Mouse (Mus musculus) heart, embryonic 14.5 days (tissue): ENCODE data around the gene Pdlim4. TPM values are rescaled to one million over a fixed set of nuclear protein-coding genes. Genes with fewer than 3 reads are reported as not detected.

Source experiments
- ATAC-seq: fragments of 200-750 bp; cut with Nextera tagmentation; 2 replicates; pipeline ENCODE4 v1.8.0; 2017; ENCODE audit warnings: low read depth, moderate TSS enrichment; ENCODE audit not compliant: insufficient number of reproducible peaks, insufficient read depth, low FRiP score
- H3K27ac ChIP-seq, 2 experiments: fragments of 200-500 bp in 1 of 2; fragments of 300-500 bp in 1 of 2; sonication (generic) in 1 of 2; replicated peaks in 1 of 2; 2 replicates each; pipeline ENCODE4 v1.5.1; 2012 to 2014; ENCODE audit warnings: low read depth in 2 of 2, low read length in 2 of 2, control low read depth in 1 of 2, mild to moderate bottlenecking in 1 of 2, mixed read lengths in 1 of 2; ENCODE audit not compliant: control insufficient read depth in 1 of 2, insufficient read depth in 1 of 2
- H3K27me3 ChIP-seq: fragments of 300-500 bp; sonication (generic); 2 replicates; pipeline ENCODE4 v1.6.1; 2014; ENCODE audit warnings: mild to moderate bottlenecking, low read length, control low read depth; ENCODE audit not compliant: control insufficient read depth, insufficient read depth
- H3K36me3 ChIP-seq: fragments of 300-500 bp; sonication (generic); 2 replicates; pipeline ENCODE4 v1.6.1; 2014; ENCODE audit warnings: mild to moderate bottlenecking, control low read depth, low read length, mixed read lengths; ENCODE audit not compliant: control insufficient read depth, insufficient read depth
- H3K4me1 ChIP-seq, 2 experiments: fragments of 200-500 bp in 1 of 2; fragments of 300-500 bp in 1 of 2; sonication (generic) in 1 of 2; 2 replicates each; pipeline ENCODE4 v1.6.1; 2012 to 2014; ENCODE audit warnings: low read length in 2 of 2, control low read depth in 1 of 2, mixed read lengths in 1 of 2; ENCODE audit not compliant: control insufficient read depth in 2 of 2, insufficient read depth in 2 of 2
- H3K4me2 ChIP-seq: fragments of 300-500 bp; sonication (generic); 2 replicates; pipeline ENCODE4 v1.6.1; 2014; ENCODE audit warnings: mild to moderate bottlenecking, low read length
- H3K4me3 ChIP-seq, 2 experiments: fragments of 200-500 bp in 1 of 2; fragments of 300-500 bp in 1 of 2; sonication (generic) in 1 of 2; 2 replicates each; pipeline ENCODE4 v1.5.1; 2012 to 2014; ENCODE audit warnings: low read length in 2 of 2, mild to moderate bottlenecking in 2 of 2, control low read depth in 1 of 2, low read depth in 1 of 2, moderate library complexity in 1 of 2; ENCODE audit not compliant: control insufficient read depth in 1 of 2, insufficient read depth in 1 of 2
- H3K9ac ChIP-seq: fragments of 300-500 bp; sonication (generic); 2 replicates; pipeline ENCODE4 v1.6.1; 2014; ENCODE audit warnings: mild to moderate bottlenecking, low read length
- H3K9me3 ChIP-seq: fragments of 300-500 bp; sonication (generic); 2 replicates; pipeline ENCODE4 v1.6.1; 2016; ENCODE audit warnings: low read length, control low read depth; ENCODE audit not compliant: control insufficient read depth
- WGBS: fragments of 180-500 bp; shearing (Covaris S2); extraction: QIAGEN DNeasy Blood & Tissue Kit; methylation state at CpG from one replicate; pipeline ENCODE4 v1.1.7; 2014; 5-methylcytosine and 5-hydroxymethylcytosine counted together
- polyA plus RNA-seq: library from polyadenylated mRNA; unstranded; fragments of >200 nt; fragmentation: Nextera tagmentation; extraction: Ambion mirVana; gene quantifications from 2 replicates; pipeline ENCODE4 v1.2.1, GENCODE M21; 2014

The Pdlim4 gene
- polyA plus RNA-seq, 1 experiment from 2014 or later = 14.6 TPM

DNA sequence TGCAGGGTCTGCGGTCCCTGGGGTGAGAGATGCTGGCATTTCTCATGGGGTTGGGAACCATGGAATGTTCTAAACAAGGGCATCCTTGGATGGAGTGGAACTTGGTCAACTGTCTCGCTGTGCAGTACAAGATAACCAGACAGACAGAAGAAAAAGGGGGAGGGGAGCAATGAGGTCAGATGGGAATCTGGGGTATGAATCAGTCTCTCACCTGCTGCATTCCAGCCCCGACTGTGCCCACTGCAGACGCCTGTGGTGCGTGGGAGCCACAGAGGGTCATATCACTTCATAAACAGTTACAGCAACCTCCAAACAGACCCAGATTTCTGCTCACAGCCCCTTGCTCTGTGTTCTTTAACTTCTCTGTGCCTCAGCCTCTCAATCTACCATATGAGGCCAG is 2.4 kb downstream of the Pdlim4 start:
- no peak for ATAC-seq
- Histone ChIP-seq H3K27ac (no peak overlapping the region), H3K36me3 (no peaks in the 10 kb centered on the region), H3K4me1 (peaks cover 36 to 46% of the 10 kb centered on the region in 2 experiments), H3K9ac (no peak overlapping the region), H3K9me3 (no peaks in the 10 kb centered on the region), H3K4me3 (no peak overlapping the region), H3K4me2 (no peak overlapping the region), H3K27me3 (peaks cover 41% of the 10 kb centered on the region)
- 69% methylated on average over 5 of the region's 5 CpGs for WGBS

- Histone ChIP-seq H3K4me3 (no peak overlapping the region), H3K4me1 (peaks cover 36 to 44% of the 10 kb centered on the region in 2 experiments), H3K36me3 (no peaks in the 10 kb centered on the region), H3K4me2 (no peak overlapping the region), H3K27me3 (peaks cover 35% of the 10 kb centered on the region), H3K27ac (no peak overlapping the region), H3K9me3 (no peaks in the 10 kb centered on the region), H3K9ac (no peak overlapping the region)
- no peak for ATAC-seq
- WGBS = 82% methylated on average over 4 of the region's 4 CpGs
Observed at GRCm38 (mm10) chr11:54065915-54066178, 3.0 kb downstream of the Pdlim4 start.

DNA sequence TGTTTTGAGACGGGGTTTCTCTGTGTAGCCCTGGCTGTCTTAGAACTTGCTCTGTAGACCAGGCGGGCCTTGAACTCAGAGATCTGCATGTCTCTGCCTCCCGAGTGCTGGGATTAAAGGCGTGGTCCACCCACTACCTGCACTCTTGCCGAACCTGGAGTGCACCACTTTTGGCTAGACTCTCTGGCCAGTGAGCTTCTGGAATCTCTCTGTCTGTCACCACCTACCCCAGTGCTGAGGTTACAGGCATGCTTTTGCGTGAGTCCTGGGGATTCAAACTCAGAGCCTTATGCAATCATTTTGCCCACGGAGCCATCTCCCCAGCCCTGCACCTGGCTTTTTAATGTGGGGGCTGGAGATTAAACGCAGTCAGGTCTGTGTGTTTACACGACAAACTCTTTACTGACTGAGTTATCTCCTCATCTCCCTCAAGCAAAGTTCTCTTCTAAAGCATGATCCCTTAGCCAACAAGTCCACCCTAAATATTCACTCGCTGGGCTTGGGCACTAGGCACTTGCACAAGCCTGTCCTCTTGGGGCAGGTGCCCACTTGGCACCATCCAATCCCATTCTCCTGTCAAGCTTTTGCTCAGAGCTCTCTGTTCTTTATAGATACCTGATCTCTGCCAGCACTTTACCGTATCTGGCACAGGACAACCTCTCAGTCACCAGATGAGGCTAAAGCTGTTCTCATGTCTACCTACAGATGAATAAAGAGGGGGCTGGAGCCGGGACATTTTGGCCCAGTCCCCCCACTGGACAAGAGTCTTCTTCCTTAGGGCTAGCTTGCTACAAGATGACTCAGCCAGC is 3.5 kb downstream of the Pdlim4 start:
- H3K9ac ChIP-seq = no peak overlapping the region
- 71% methylated on average over 12 of the region's 12 CpGs for WGBS
- H3K4me2 ChIP-seq = no peak overlapping the region
- no peak overlapping the region for H3K4me3 ChIP-seq
- no peak for ATAC-seq
- no peaks in the 10 kb centered on the region for H3K36me3 ChIP-seq
- H3K27ac ChIP-seq = no peak overlapping the region
- H3K27me3 ChIP-seq = peaks cover 31% of the 10 kb centered on the region
- peaks cover 36 to 44% of the 10 kb centered on the region in 2 experiments for H3K4me1 ChIP-seq
- no peaks in the 10 kb centered on the region for H3K9me3 ChIP-seq

GRCm38 (mm10) chr11:54064412-54064978 is 4.3 kb downstream of the Pdlim4 start:
- peaks cover 22% of the 10 kb centered on the region for H3K27me3 ChIP-seq
- H3K4me2 ChIP-seq = no peak overlapping the region
- H3K36me3 ChIP-seq = no peaks in the 10 kb centered on the region
- peaks cover 36 to 49% of the 10 kb centered on the region in 2 experiments for H3K4me1 ChIP-seq
- no peak for ATAC-seq
- H3K4me3 ChIP-seq = no peak overlapping the region
- WGBS = 40% methylated on average over 3 of the region's 3 CpGs
- H3K9me3 ChIP-seq = no peaks in the 10 kb centered on the region
- no peak overlapping the region for H3K27ac ChIP-seq
- no peak overlapping the region for H3K9ac ChIP-seq

GRCm38 (mm10) chr11:54063472-54063775 is 5.4 kb downstream of the Pdlim4 start:
- WGBS = 89% methylated on average over 10 of the region's 10 CpGs
- ATAC-seq = no peak
- Histone ChIP-seq H3K36me3 (no peaks in the 10 kb centered on the region), H3K4me2 (no peak overlapping the region), H3K4me3 (no peak overlapping the region), H3K27ac (no peak overlapping the region), H3K4me1 (peaks cover 41 to 51% of the 10 kb centered on the region in 2 experiments), H3K9me3 (no peaks in the 10 kb centered on the region), H3K27me3 (peaks cover 19% of the 10 kb centered on the region), H3K9ac (no peak overlapping the region)

DNA sequence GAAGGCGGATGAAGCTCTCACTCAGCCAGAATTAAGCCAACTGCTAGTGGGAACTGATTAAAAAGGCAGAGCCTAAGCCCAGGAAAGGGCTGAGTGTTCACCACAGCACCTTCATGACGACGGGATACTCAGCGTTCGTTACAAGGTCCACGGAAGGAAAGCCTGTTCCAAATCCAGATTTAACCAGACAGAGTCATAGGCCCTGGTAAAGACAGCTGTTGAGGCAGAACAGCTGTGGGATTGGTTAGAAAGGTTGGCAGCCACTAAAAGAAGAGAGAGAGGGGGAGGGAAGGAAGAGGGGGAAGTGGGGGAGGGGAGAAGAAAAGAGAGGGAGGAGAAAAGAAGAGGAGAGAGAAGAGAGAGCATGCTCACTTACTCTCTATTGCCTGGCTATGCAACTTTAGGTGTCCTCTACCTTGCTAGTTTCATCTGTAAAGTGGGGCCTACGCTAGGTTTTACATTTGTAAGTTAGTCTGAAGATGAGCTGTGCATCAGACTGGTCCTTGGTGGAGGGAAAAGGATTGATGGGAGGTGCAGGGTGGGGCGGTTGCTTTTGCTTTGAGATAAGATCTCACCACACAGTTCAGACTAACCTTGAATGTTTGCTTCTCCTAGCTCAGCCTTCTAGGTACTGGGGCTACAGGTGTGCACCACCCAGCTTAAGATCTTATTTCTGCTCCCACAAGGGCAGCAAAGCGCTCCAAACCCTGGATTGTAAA is 5.9 kb downstream of the Pdlim4 start:
- Histone ChIP-seq H3K4me2 (no peak overlapping the region), H3K36me3 (no peaks in the 10 kb centered on the region), H3K9me3 (no peaks in the 10 kb centered on the region), H3K27ac (no peak overlapping the region), H3K4me1 (peaks cover 36 to 52% of the 10 kb centered on the region in 2 experiments), H3K4me3 (no peak overlapping the region), H3K9ac (no peak overlapping the region), H3K27me3 (peaks cover 14% of the 10 kb centered on the region)
- ATAC-seq = no peak
- WGBS = 69% methylated on average over 9 of the region's 9 CpGs

- Histone ChIP-seq H3K9ac (no peak overlapping the region), H3K27ac (no peak overlapping the region; a peak in 1 of 4 replicates), H3K4me3 (no peak overlapping the region)
Observed at GRCm38 (mm10) chr11:54062086-54062752, 6.6 kb downstream of the Pdlim4 start.

More at GRCm38 (mm10) chr11:54062086-54062752, 6.6 kb downstream of the Pdlim4 start:
- Histone ChIP-seq H3K4me2 (no peak overlapping the region), H3K36me3 (no peaks in the 10 kb centered on the region), H3K4me1 (peaks cover 31 to 47% of the 10 kb centered on the region in 2 experiments), H3K9me3 (no peaks in the 10 kb centered on the region), H3K27me3 (peaks cover 9% of the 10 kb centered on the region)
- peak; percentile 13; the same call in 1 of the 2 replicates for ATAC-seq
- 70% methylated on average over 12 of the region's 12 CpGs for WGBS
